In genomic region chr4:141458236-141458635, GRCm38 (mm10) we compare ENCODE assay signal across 10 mouse cellular contexts. TPM values are rescaled to one million over a fixed set of nuclear protein-coding genes. Genes with fewer than 3 reads are reported as not detected.
DNase-seq lines count a peak whose midpoint lies in the region; ATAC-seq and TF ChIP-seq lines count a peak whose summit lies in the region.
"Had no signal": no experiment of that assay in that cellular context is flagged by ENCODE, and none has a peak within 500 bp of the region (broad histone marks: within the 10 kb centered on the region; RNA-seq: fewer than 3 reads in every experiment).

No protein-coding gene starts in this region.

- H3K9ac ChIP-seq in embryonic facial prominence, embryonic 13.5 days = peak overlapping the region; percentile 62
- H3K9ac ChIP-seq in hindbrain, embryonic 12.5 days = 0 out of 2 replicates have a peak overlapping the region, but pooled peaks have one; percentile 32

- H3ac ChIP-seq in myocyte (ENCODE audit: control insufficient read depth, insufficient read length) = no peak overlapping the region

- intact Hi-C loops in left cerebral cortex, postnatal 36 days (cut with DNase I) = no loop called here

- peak; percentile 58 for DNase-seq in kidney, adult 11 months
- no peak for DNase-seq in kidney, adult 18-20 months
- DNase-seq in frontal cortex, postnatal 36 days (ENCODE audit: low spot score in 2 of 2) = no peak
- DNase-seq in MN1 (ENCODE audit: low spot score) = no peak
- no peak for DNase-seq in left cerebral cortex, postnatal 36 days (ENCODE audit: low spot score in 2 of 2)

- peak overlapping the region; percentile 26 for H3K4me2 ChIP-seq in embryonic facial prominence, embryonic 13.5 days
- no peak overlapping the region for H3K4me2 ChIP-seq in hindbrain, embryonic 12.5 days (replicated peaks)
- no peak overlapping the region for H3K4me2 ChIP-seq in myocyte (ENCODE audit: low read depth)

- no peak for TF ChIP-seq POLR2A in myocyte (IDR thresholded peaks at IDR 0.05; ENCODE audit: insufficient read length, low read depth)

- no peak for ATAC-seq in embryonic facial prominence, embryonic 13.5 days (ENCODE audit: insufficient number of reproducible peaks, insufficient read depth, low FRiP score, low TSS enrichment, low read depth)
- 0 out of 2 replicates have a peak, but pooled peaks have one; percentile 42 for ATAC-seq in hindbrain, embryonic 12.5 days (ENCODE audit: low FRiP score)

- peaks cover 50% of the 10 kb centered on the region for H3K36me3 ChIP-seq in embryonic facial prominence, embryonic 13.5 days
- H3K36me3 ChIP-seq in hindbrain, embryonic 12.5 days = peaks cover 43% of the 10 kb centered on the region
- H3K36me3 ChIP-seq in myocyte (ENCODE audit: control insufficient read depth, insufficient read depth) = peaks cover 6% of the 10 kb centered on the region

- H3K27me3 ChIP-seq in embryonic facial prominence, embryonic 13.5 days = no peaks in the 10 kb centered on the region
- H3K27me3 ChIP-seq in hindbrain, embryonic 12.5 days = no peaks in the 10 kb centered on the region
- H3K27me3 ChIP-seq in myocyte (ENCODE audit: control insufficient read depth, insufficient read depth, insufficient read length) = no peaks in the 10 kb centered on the region

- no peak overlapping the region for H3K4me3 ChIP-seq in embryonic facial prominence, embryonic 13.5 days
- no peak overlapping the region for H3K4me3 ChIP-seq in hindbrain, embryonic 12.5 days
- H3K4me3 ChIP-seq in myocyte = no peak overlapping the region

- WGBS in embryonic facial prominence, embryonic 13.5 days = 11% methylated on average over 7 of the region's 7 CpGs
- 11% methylated on average over 7 of the region's 7 CpGs for WGBS in hindbrain, embryonic 12.5 days

- H3K27ac ChIP-seq in embryonic facial prominence, embryonic 13.5 days = peak overlapping the region; percentile 68
- peak overlapping the region; percentile 44; the same call in 1 of the 2 replicates for H3K27ac ChIP-seq in hindbrain, embryonic 12.5 days

- peaks cover 17% of the 10 kb centered on the region for H3K4me1 ChIP-seq in embryonic facial prominence, embryonic 13.5 days
- H3K4me1 ChIP-seq in hindbrain, embryonic 12.5 days = peaks cover 37% of the 10 kb centered on the region

- no peaks in the 10 kb centered on the region for H3K9me3 ChIP-seq in embryonic facial prominence, embryonic 13.5 days
- no peaks in the 10 kb centered on the region for H3K9me3 ChIP-seq in hindbrain, embryonic 12.5 days (replicated peaks)

- peaks cover 29% of the 10 kb centered on the region for H3K79me2 ChIP-seq in myocyte (ENCODE audit: control insufficient read depth, insufficient read depth)

TF ChIP-seq in myocyte, 11 proteins besides CTCF, POLR2A, EP300 and RAD21:
- no peak for TF ChIP-seq TCF12 (IDR thresholded peaks at IDR 0.05; ENCODE audit: insufficient read depth, poor library complexity, severe bottlenecking)
- TF ChIP-seq MYOD1 (IDR thresholded peaks at IDR 0.05; ENCODE audit: control insufficient read depth in 1 of 3, insufficient read length in 2 of 3, low read depth in 2 of 3) = peak in 2 of 3 experiments; percentile 2 to 29

RNA-seq across cellular contexts. Expression of gene Zbtb17, which starts 13.8 kb away (rescaled TPM):
- 43.4 and 43.8 TPM in 2 replicates for polyA plus RNA-seq in embryonic facial prominence, embryonic 13.5 days (2015; fragmentation: Nextera tagmentation; extraction: Ambion mirVana)
- 50.7 and 56.6 TPM in 2 replicates for polyA plus RNA-seq in hindbrain, embryonic 12.5 days (2016; fragmentation: Nextera tagmentation; extraction: Ambion mirVana)
- polyA plus RNA-seq in myocyte (2012; fragmentation: generic; extraction: Trizol) = 30.1 TPM
- total RNA-seq in left cerebral cortex, postnatal 36 days (2021) = 10 to 100 TPM; 41.1 to 42.4 TPM

RNA-seq across cellular contexts. Expression of gene Srarp, which starts 22.3 kb away (rescaled TPM):
- not detected in 2 replicates for polyA plus RNA-seq in embryonic facial prominence, embryonic 13.5 days (2015; fragmentation: Nextera tagmentation; extraction: Ambion mirVana)
- not detected in 2 replicates for polyA plus RNA-seq in hindbrain, embryonic 12.5 days (2016; fragmentation: Nextera tagmentation; extraction: Ambion mirVana)
- polyA plus RNA-seq in myocyte (2012; fragmentation: generic; extraction: Trizol) = not detected
- total RNA-seq in left cerebral cortex, postnatal 36 days (2021) = 1 to 10 TPM; 4.2 to 5.2 TPM
- total RNA-seq: megakaryocyte-erythroid progenitor cell, adult 5-6 weeks had no signal

RNA-seq across cellular contexts. Expression of gene Hspb7, which starts 37.7 kb away (rescaled TPM):
- polyA plus RNA-seq in embryonic facial prominence, embryonic 13.5 days (2015; fragmentation: Nextera tagmentation; extraction: Ambion mirVana) = 0.63 TPM in 1 of 2 replicates, not detected in the other
- polyA plus RNA-seq in hindbrain, embryonic 12.5 days (2016; fragmentation: Nextera tagmentation; extraction: Ambion mirVana) = 0.10 TPM in 1 of 2 replicates, not detected in the other
- polyA plus RNA-seq in myocyte (2012; fragmentation: generic; extraction: Trizol) = 31.1 TPM
- under 1 TPM; 0.18 to 0.47 TPM for total RNA-seq in left cerebral cortex, postnatal 36 days (2021)
- total RNA-seq: megakaryocyte-erythroid progenitor cell, adult 5-6 weeks had no signal

RNA-seq across cellular contexts. Expression of gene Clcnkb, which starts 42.4 kb away (rescaled TPM):
- not detected in 2 replicates for polyA plus RNA-seq in embryonic facial prominence, embryonic 13.5 days (2015; fragmentation: Nextera tagmentation; extraction: Ambion mirVana)
- polyA plus RNA-seq in hindbrain, embryonic 12.5 days (2016; fragmentation: Nextera tagmentation; extraction: Ambion mirVana) = not detected in 2 replicates
- polyA plus RNA-seq in myocyte (2012; fragmentation: generic; extraction: Trizol) = 0.23 TPM
- total RNA-seq in left cerebral cortex, postnatal 36 days (2021) = under 1 TPM in 1 of 2 experiments, not detected in 1; 0.84 TPM
- total RNA-seq: megakaryocyte-erythroid progenitor cell, adult 5-6 weeks had no signal
- polyA plus RNA-seq: cortical plate, adult 2 months had no signal

RNA-seq across cellular contexts. Expression of gene Clcnka, which starts 59.7 kb away (rescaled TPM):
- 0.18 and 0.39 TPM in 2 replicates for polyA plus RNA-seq in embryonic facial prominence, embryonic 13.5 days (2015; fragmentation: Nextera tagmentation; extraction: Ambion mirVana)
- polyA plus RNA-seq in hindbrain, embryonic 12.5 days (2016; fragmentation: Nextera tagmentation; extraction: Ambion mirVana) = 0.66 and 1.3 TPM in 2 replicates
- 0.85 TPM for polyA plus RNA-seq in myocyte (2012; fragmentation: generic; extraction: Trizol)
- not detected for total RNA-seq in left cerebral cortex, postnatal 36 days (2021)
- total RNA-seq: megakaryocyte-erythroid progenitor cell, adult 5-6 weeks had no signal
- polyA plus RNA-seq: cortical plate, adult 2 months had no signal

Comparison
In these comparisons a context has a peak if more than half of its experiments do, and no peak if none do; other contexts are left out.
1. RNA of gene Hspb7, which starts 37.7 kb away (polyA plus RNA-seq): 31.1 TPM in myocyte (single experiment); 0.10 TPM in hindbrain, embryonic 12.5 days and 0.63 TPM in embryonic facial prominence, embryonic 13.5 days; every median in the first group is over 10 times any median in the second.